Mouse (Mus musculus): ENCODE data around the gene Klk6. TPM values are rescaled to one million over a fixed set of nuclear protein-coding genes. Genes with fewer than 3 reads are reported as not detected.

Gene Klk6
- polyA plus RNA-seq, 1 experiment = 1.1 TPM

GRCm38 (mm10) chr7:43873237-43873636 lies 48.9 kb downstream of the Klk6 start:
- H3K4me3 ChIP-seq (ENCODE audit: insufficient read depth, poor library complexity, severe bottlenecking) = no peak overlapping the region
- H3ac ChIP-seq (ENCODE audit: control insufficient read depth, insufficient read length, low read depth) = no peak overlapping the region
- H3K27me3 ChIP-seq (ENCODE audit: control insufficient read depth, insufficient read depth, insufficient read length) = peaks cover 25% of the 10 kb centered on the region
- H3K79me3 ChIP-seq (ENCODE audit: low read depth) = no peaks in the 10 kb centered on the region
- no peaks in the 10 kb centered on the region for H3K79me2 ChIP-seq (ENCODE audit: control insufficient read depth, insufficient read depth)
- no peaks in the 10 kb centered on the region for H3K36me3 ChIP-seq (ENCODE audit: control insufficient read depth, insufficient read depth)
- no peak for TF ChIP-seq CEBPB (IDR thresholded peaks at IDR 0.05; ENCODE audit: low read depth)
- no peak for TF ChIP-seq USF1 (IDR thresholded peaks at IDR 0.05; ENCODE audit: low read depth)
- TF ChIP-seq CTCF (IDR thresholded peaks at IDR 0.05; ENCODE audit: control insufficient read depth, insufficient read depth, insufficient read length) = peak; percentile 80

GRCm38 (mm10) chr7:43873674-43874073 lies 49.4 kb downstream of the Klk6 start:
- Histone ChIP-seq H3K27me3 (ENCODE audit: control insufficient read depth, insufficient read depth, insufficient read length) (peaks cover 25% of the 10 kb centered on the region), H3ac (ENCODE audit: control insufficient read depth, insufficient read length, low read depth) (no peak overlapping the region), H3K79me3 (ENCODE audit: low read depth) (no peaks in the 10 kb centered on the region), H3K4me3 (ENCODE audit: insufficient read depth, poor library complexity, severe bottlenecking) (no peak overlapping the region), H3K79me2 (ENCODE audit: control insufficient read depth, insufficient read depth) (no peaks in the 10 kb centered on the region), H3K36me3 (ENCODE audit: control insufficient read depth, insufficient read depth) (no peaks in the 10 kb centered on the region)
- TF ChIP-seq MAX (IDR thresholded peaks at IDR 0.05) (no peak), MYOD1 (IDR thresholded peaks at IDR 0.05; ENCODE audit: control insufficient read depth, insufficient read length, low read depth) (no peak), MYOG (IDR thresholded peaks at IDR 0.05; ENCODE audit: control insufficient read depth, extremely low read depth, insufficient read length) (no peak), CEBPB (IDR thresholded peaks at IDR 0.05; ENCODE audit: low read depth) (no peak), CTCF (IDR thresholded peaks at IDR 0.05; ENCODE audit: control insufficient read depth, insufficient read depth, insufficient read length) (no peak), USF1 (IDR thresholded peaks at IDR 0.05; ENCODE audit: low read depth) (no peak), FOSL1 (IDR thresholded peaks at IDR 0.05; ENCODE audit: insufficient read depth, low read length, poor library complexity, severe bottlenecking) (no peak)

GRCm38 (mm10) chr7:43874868-43875375 lies 50.6 kb downstream of the Klk6 start:
- Histone ChIP-seq H3K36me3 (ENCODE audit: control insufficient read depth, insufficient read depth) (no peaks in the 10 kb centered on the region), H3K4me3 (ENCODE audit: insufficient read depth, poor library complexity, severe bottlenecking) (no peak overlapping the region), H3K79me2 (ENCODE audit: control insufficient read depth, insufficient read depth) (no peaks in the 10 kb centered on the region), H3K27me3 (ENCODE audit: control insufficient read depth, insufficient read depth, insufficient read length) (peaks cover 25% of the 10 kb centered on the region), H3K79me3 (ENCODE audit: low read depth) (no peaks in the 10 kb centered on the region), H3ac (ENCODE audit: control insufficient read depth, insufficient read length, low read depth) (no peak overlapping the region)
- no peak for TF ChIP-seq CTCF (IDR thresholded peaks at IDR 0.05; ENCODE audit: control insufficient read depth, insufficient read depth, insufficient read length)
- no peak for TF ChIP-seq CEBPB (IDR thresholded peaks at IDR 0.05; ENCODE audit: low read depth)
- TF ChIP-seq MYOG (IDR thresholded peaks at IDR 0.05; ENCODE audit: control insufficient read depth, extremely low read depth, insufficient read length) = no peak
- TF ChIP-seq USF1 (IDR thresholded peaks at IDR 0.05; ENCODE audit: low read depth) = no peak
- TF ChIP-seq FOSL1 (IDR thresholded peaks at IDR 0.05; ENCODE audit: insufficient read depth, low read length, poor library complexity, severe bottlenecking) = no peak
- TF ChIP-seq MAX (IDR thresholded peaks at IDR 0.05) = no peak
- TF ChIP-seq MYOD1 (IDR thresholded peaks at IDR 0.05; ENCODE audit: control insufficient read depth, insufficient read length, low read depth) = no peak

GRCm38 (mm10) chr7:43876444-43876843 lies 52.1 kb downstream of the Klk6 start:
- H3K36me3 ChIP-seq (ENCODE audit: control insufficient read depth, insufficient read depth) = no peaks in the 10 kb centered on the region
- no peak overlapping the region for H3ac ChIP-seq (ENCODE audit: control insufficient read depth, insufficient read length, low read depth)
- TF ChIP-seq MYOD1 (IDR thresholded peaks at IDR 0.05; ENCODE audit: control insufficient read depth, insufficient read length, low read depth) = no peak
- TF ChIP-seq CTCF (IDR thresholded peaks at IDR 0.05; ENCODE audit: control insufficient read depth, insufficient read depth, insufficient read length) = no peak
- no peak for TF ChIP-seq MAX (IDR thresholded peaks at IDR 0.05)
- TF ChIP-seq MYOG (IDR thresholded peaks at IDR 0.05; ENCODE audit: control insufficient read depth, extremely low read depth, insufficient read length) = no peak
- no peak for TF ChIP-seq USF1 (IDR thresholded peaks at IDR 0.05; ENCODE audit: low read depth)
- no peak for TF ChIP-seq CEBPB (IDR thresholded peaks at IDR 0.05; ENCODE audit: low read depth)
- no peaks in the 10 kb centered on the region for H3K79me3 ChIP-seq (ENCODE audit: low read depth)
- no peak overlapping the region for H3K4me3 ChIP-seq (ENCODE audit: insufficient read depth, poor library complexity, severe bottlenecking)
- peaks cover 14% of the 10 kb centered on the region for H3K27me3 ChIP-seq (ENCODE audit: control insufficient read depth, insufficient read depth, insufficient read length)
- H3K79me2 ChIP-seq (ENCODE audit: control insufficient read depth, insufficient read depth) = no peaks in the 10 kb centered on the region

- Histone ChIP-seq H3K79me3 (ENCODE audit: low read depth) (no peaks in the 10 kb centered on the region), H3K79me2 (ENCODE audit: control insufficient read depth, insufficient read depth) (no peaks in the 10 kb centered on the region), H3K27me3 (ENCODE audit: control insufficient read depth, insufficient read depth, insufficient read length) (peaks cover 11% of the 10 kb centered on the region), H3K36me3 (ENCODE audit: control insufficient read depth, insufficient read depth) (no peaks in the 10 kb centered on the region), H3ac (ENCODE audit: control insufficient read depth, insufficient read length, low read depth) (no peak overlapping the region), H3K4me3 (ENCODE audit: insufficient read depth, poor library complexity, severe bottlenecking) (no peak overlapping the region)
- TF ChIP-seq MAX (IDR thresholded peaks at IDR 0.05) = no peak
- no peak for TF ChIP-seq CTCF (IDR thresholded peaks at IDR 0.05; ENCODE audit: control insufficient read depth, insufficient read depth, insufficient read length)
- no peak for TF ChIP-seq MYOG (IDR thresholded peaks at IDR 0.05; ENCODE audit: control insufficient read depth, extremely low read depth, insufficient read length)
- no peak for TF ChIP-seq CEBPB (IDR thresholded peaks at IDR 0.05; ENCODE audit: low read depth)
- TF ChIP-seq USF1 (IDR thresholded peaks at IDR 0.05; ENCODE audit: low read depth) = no peak
- TF ChIP-seq MYOD1 (IDR thresholded peaks at IDR 0.05; ENCODE audit: control insufficient read depth, insufficient read length, low read depth) = no peak
- TF ChIP-seq FOSL1 (IDR thresholded peaks at IDR 0.05; ENCODE audit: insufficient read depth, low read length, poor library complexity, severe bottlenecking) = no peak
Observed at GRCm38 (mm10) chr7:43878281-43878680, 54.0 kb downstream of the Klk6 start.

- H3K79me3 ChIP-seq (ENCODE audit: low read depth) = no peaks in the 10 kb centered on the region
- H3K27me3 ChIP-seq (ENCODE audit: control insufficient read depth, insufficient read depth, insufficient read length) = peaks cover 6% of the 10 kb centered on the region
- no peak within 1 kb of the TSS for H3K4me3 ChIP-seq (ENCODE audit: insufficient read depth, poor library complexity, severe bottlenecking)
- no peaks in the 10 kb centered on the region for H3K36me3 ChIP-seq (ENCODE audit: control insufficient read depth, insufficient read depth)
- no peaks in the 10 kb centered on the region for H3K79me2 ChIP-seq (ENCODE audit: control insufficient read depth, insufficient read depth)
- no peak within 1 kb of the TSS for H3ac ChIP-seq (ENCODE audit: control insufficient read depth, insufficient read length, low read depth)
- no peak for TF ChIP-seq MAX (IDR thresholded peaks at IDR 0.05)
- TF ChIP-seq MYOG (IDR thresholded peaks at IDR 0.05; ENCODE audit: control insufficient read depth, extremely low read depth, insufficient read length) = no peak
- no peak for TF ChIP-seq MYOD1 (IDR thresholded peaks at IDR 0.05; ENCODE audit: control insufficient read depth, insufficient read length, low read depth)
- TF ChIP-seq CEBPB (IDR thresholded peaks at IDR 0.05; ENCODE audit: low read depth) = no peak
- TF ChIP-seq FOSL1 (IDR thresholded peaks at IDR 0.05; ENCODE audit: insufficient read depth, low read length, poor library complexity, severe bottlenecking) = no peak
- TF ChIP-seq USF1 (IDR thresholded peaks at IDR 0.05; ENCODE audit: low read depth) = no peak
- no peak for TF ChIP-seq CTCF (IDR thresholded peaks at IDR 0.05; ENCODE audit: control insufficient read depth, insufficient read depth, insufficient read length)
Observed at GRCm38 (mm10) chr7:43880912-43881311, 56.6 kb downstream of the Klk6 start, which contains the start of gene Klk4. Gene Klk4, plus strand, starts transcription at chr7:43881160.

Other genes starting within 250 kb of the Klk6 start
- 2.1 TPM for gene Zfp719, start 244.9 kb upstream of the Klk6 start, polyA plus RNA-seq (2012; fragmentation: generic; extraction: Trizol)
- not detected for gene Zfp819, start 217.3 kb upstream of the Klk6 start, polyA plus RNA-seq (2012; fragmentation: generic; extraction: Trizol)
- not detected for gene Ceacam18, start 189.8 kb upstream of the Klk6 start, polyA plus RNA-seq (2012; fragmentation: generic; extraction: Trizol)
- gene Siglece, start 164.3 kb upstream of the Klk6 start, polyA plus RNA-seq (2012; fragmentation: generic; extraction: Trizol) = not detected
- gene Ctu1, start 152.5 kb upstream of the Klk6 start, polyA plus RNA-seq (2012; fragmentation: generic; extraction: Trizol) = 12.4 TPM
- not detected for gene Klk14, start 134.1 kb upstream of the Klk6 start, polyA plus RNA-seq (2012; fragmentation: generic; extraction: Trizol)
- gene Klk13, start 111.9 kb upstream of the Klk6 start, polyA plus RNA-seq (2012; fragmentation: generic; extraction: Trizol) = not detected
- not detected for gene Klk12, start 55.6 kb upstream of the Klk6 start, polyA plus RNA-seq (2012; fragmentation: generic; extraction: Trizol)
- gene Klk11, start 49.9 kb upstream of the Klk6 start, polyA plus RNA-seq (2012; fragmentation: generic; extraction: Trizol) = not detected
- gene Klk10, start 43.5 kb upstream of the Klk6 start, polyA plus RNA-seq (2012; fragmentation: generic; extraction: Trizol) = 2.1 TPM
- 0.16 TPM for gene Klk9, start 32.6 kb upstream of the Klk6 start, polyA plus RNA-seq (2012; fragmentation: generic; extraction: Trizol)
- 0.36 TPM for gene Klk8, start 26.9 kb upstream of the Klk6 start, polyA plus RNA-seq (2012; fragmentation: generic; extraction: Trizol)
- gene Klk7, start 13.2 kb upstream of the Klk6 start, polyA plus RNA-seq (2012; fragmentation: generic; extraction: Trizol) = not detected
- not detected for gene Klk5, start 17.5 kb downstream of the Klk6 start, polyA plus RNA-seq (2012; fragmentation: generic; extraction: Trizol)
- not detected for gene Klk4, start 56.7 kb downstream of the Klk6 start, polyA plus RNA-seq (2012; fragmentation: generic; extraction: Trizol)
- not detected for gene Klk15, start 109.2 kb downstream of the Klk6 start, polyA plus RNA-seq (2012; fragmentation: generic; extraction: Trizol)
- not detected for gene Klk1b8, start 126.2 kb downstream of the Klk6 start, polyA plus RNA-seq (2012; fragmentation: generic; extraction: Trizol)
- not detected for gene Klk1b1, start 142.3 kb downstream of the Klk6 start, polyA plus RNA-seq (2012; fragmentation: generic; extraction: Trizol)
- not detected for gene Klk1b9, start 151.6 kb downstream of the Klk6 start, polyA plus RNA-seq (2012; fragmentation: generic; extraction: Trizol)
- not detected for gene Klk1b11, start 171.4 kb downstream of the Klk6 start, polyA plus RNA-seq (2012; fragmentation: generic; extraction: Trizol)
- gene Klk1b26, start 187.7 kb downstream of the Klk6 start, polyA plus RNA-seq (2012; fragmentation: generic; extraction: Trizol) = not detected
- not detected for gene Klk1b27, start 227.8 kb downstream of the Klk6 start, polyA plus RNA-seq (2012; fragmentation: generic; extraction: Trizol)

Data from C2C12 (cell line).